Mouse (Mus musculus): ENCODE measurements around the gene Hmgcs2. TPM values are rescaled to one million over a fixed set of nuclear protein-coding genes. Genes with fewer than 3 reads are reported as not detected.

The Hmgcs2 gene
- polyA plus RNA-seq, 1 experiment: not detected

DNA sequence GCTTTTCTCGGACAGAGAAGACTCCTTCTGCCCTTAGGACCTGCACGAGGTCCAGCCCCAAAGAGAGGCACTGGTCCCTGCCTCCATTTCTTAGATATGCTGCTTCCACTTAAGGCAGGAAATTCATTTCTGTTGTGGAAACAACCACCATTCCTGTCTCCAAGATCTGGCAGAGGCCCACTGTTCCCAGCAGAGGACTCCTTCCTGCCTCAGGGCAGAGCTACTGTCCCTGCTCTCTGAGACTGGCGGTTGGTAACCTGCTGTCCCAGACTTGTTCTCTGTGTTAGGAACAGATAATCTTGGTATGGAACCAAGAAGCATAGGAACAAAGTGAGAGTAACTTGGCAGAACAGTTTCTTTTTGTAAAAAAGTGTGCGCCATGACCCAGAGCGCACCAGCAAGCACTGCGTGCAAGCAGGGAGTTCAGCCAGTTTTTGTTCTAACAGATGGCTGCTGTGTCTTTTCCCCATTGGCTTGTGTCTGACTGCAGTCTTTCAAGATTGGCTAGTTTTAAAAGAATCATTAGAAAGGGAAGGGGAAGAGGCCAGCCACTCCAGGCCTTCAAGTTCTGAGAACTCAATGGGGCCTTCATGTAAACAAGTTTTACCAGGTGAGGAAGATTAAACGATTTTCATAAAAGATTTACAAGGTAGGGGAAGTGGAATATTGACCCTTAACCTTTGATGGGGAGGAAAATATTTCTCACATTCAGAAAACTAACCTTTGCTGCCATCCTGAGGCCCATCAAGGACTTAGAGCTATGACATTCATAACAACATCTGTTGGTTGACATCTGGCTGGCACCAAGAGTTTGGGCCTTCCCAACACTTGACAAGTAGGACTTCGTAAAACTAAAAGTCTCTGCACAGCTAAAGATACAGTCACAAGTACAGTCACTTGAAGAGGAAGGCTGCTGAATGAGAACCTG, 25.3 kb upstream of the Hmgcs2 start:
- no peak overlapping the region for H3K4me3 ChIP-seq (ENCODE audit: low read depth, low read length)
- H3K27me3 ChIP-seq (ENCODE audit: control insufficient read depth, insufficient read depth, low read length, poor library complexity, severe bottlenecking): no peaks in the 10 kb centered on the region
- H3K27ac ChIP-seq (ENCODE audit: insufficient read depth, low read length): no peak overlapping the region
- H3K36me3 ChIP-seq (ENCODE audit: control insufficient read depth, insufficient read depth, low read length, poor library complexity, severe bottlenecking): no peaks in the 10 kb centered on the region
- no peak overlapping the region for H3K9ac ChIP-seq (ENCODE audit: low read depth, poor library complexity, severe bottlenecking)
- H3K4me1 ChIP-seq (ENCODE audit: control insufficient read depth, insufficient read depth, low read length): no peaks in the 10 kb centered on the region
- H3K9me3 ChIP-seq (replicated peaks; ENCODE audit: control insufficient read depth, insufficient read depth, low read length, poor library complexity, severe bottlenecking): peaks cover 16% of the 10 kb centered on the region; the same call in 1 of the 2 replicates
- TF ChIP-seq EP300 (IDR thresholded peaks at IDR 0.05; ENCODE audit: insufficient read depth, low read depth, low read length) (no peak), CTCF (IDR thresholded peaks at IDR 0.05; ENCODE audit: low read depth, low read length) (no peak), POLR2A (IDR thresholded peaks at IDR 0.05; ENCODE audit: insufficient read depth, low read length) (no peak)

DNA sequence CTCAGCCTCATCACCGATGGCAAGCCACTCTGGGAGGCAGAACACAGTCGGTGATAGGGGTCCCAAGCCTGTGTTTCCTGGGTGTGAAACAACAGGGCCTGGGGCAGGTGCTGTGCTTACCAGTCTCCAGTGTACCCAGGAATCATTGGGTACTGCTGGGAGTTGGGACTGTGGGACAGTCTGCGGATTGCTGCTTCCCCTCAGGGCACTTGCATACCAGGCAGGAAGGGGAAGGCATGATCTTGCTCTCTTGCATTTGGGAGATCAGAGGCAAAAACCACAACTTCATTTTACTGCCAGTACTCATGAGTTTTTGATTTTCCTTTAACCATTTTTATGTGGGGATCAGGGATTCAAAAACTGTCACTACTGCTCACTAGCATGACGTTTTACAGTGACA, 21.5 kb upstream of the Hmgcs2 start:
- Histone ChIP-seq H3K4me3 (ENCODE audit: low read depth, low read length) (no peak overlapping the region), H3K36me3 (ENCODE audit: control insufficient read depth, insufficient read depth, low read length, poor library complexity, severe bottlenecking) (no peaks in the 10 kb centered on the region), H3K27ac (ENCODE audit: insufficient read depth, low read length) (no peak overlapping the region), H3K9ac (ENCODE audit: low read depth, poor library complexity, severe bottlenecking) (no peak overlapping the region), H3K4me1 (ENCODE audit: control insufficient read depth, insufficient read depth, low read length) (no peaks in the 10 kb centered on the region), H3K27me3 (ENCODE audit: control insufficient read depth, insufficient read depth, low read length, poor library complexity, severe bottlenecking) (no peaks in the 10 kb centered on the region), H3K9me3 (replicated peaks; ENCODE audit: control insufficient read depth, insufficient read depth, low read length, poor library complexity, severe bottlenecking) (peaks cover 11% of the 10 kb centered on the region; the same call in 1 of the 2 replicates)
- TF ChIP-seq POLR2A (IDR thresholded peaks at IDR 0.05; ENCODE audit: insufficient read depth, low read length): no peak
- no peak for TF ChIP-seq CTCF (IDR thresholded peaks at IDR 0.05; ENCODE audit: low read depth, low read length)
- no peak for TF ChIP-seq EP300 (IDR thresholded peaks at IDR 0.05; ENCODE audit: insufficient read depth, low read depth, low read length)

DNA sequence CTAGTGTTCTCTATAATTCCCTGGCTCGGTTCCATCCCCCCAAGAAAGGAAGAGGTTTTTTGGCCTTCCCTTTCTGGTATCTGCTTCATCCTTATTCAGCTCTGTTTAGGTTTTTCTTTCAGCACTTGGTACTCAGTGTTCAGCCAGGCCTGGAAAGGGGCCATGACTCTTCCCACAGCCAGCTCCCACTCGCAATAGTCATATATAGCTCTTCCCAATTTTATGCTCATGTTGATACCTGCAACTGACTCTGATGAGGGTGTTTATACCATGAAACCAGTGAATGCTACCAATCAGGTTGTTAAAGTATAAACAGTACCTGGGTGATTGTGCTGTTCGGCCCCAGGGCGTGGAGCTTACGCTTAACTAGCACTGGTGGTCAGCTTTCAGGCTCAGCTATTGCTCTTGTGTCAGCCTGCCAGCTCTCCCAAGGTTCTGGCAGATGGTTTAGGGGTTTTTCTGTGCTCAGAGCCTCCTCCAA, 20.9 kb upstream of the Hmgcs2 start:
- Histone ChIP-seq H3K36me3 (ENCODE audit: control insufficient read depth, insufficient read depth, low read length, poor library complexity, severe bottlenecking) (no peaks in the 10 kb centered on the region), H3K4me3 (ENCODE audit: low read depth, low read length) (no peak overlapping the region), H3K9me3 (replicated peaks; ENCODE audit: control insufficient read depth, insufficient read depth, low read length, poor library complexity, severe bottlenecking) (peaks cover 7% of the 10 kb centered on the region; the same call in 1 of the 2 replicates), H3K27me3 (ENCODE audit: control insufficient read depth, insufficient read depth, low read length, poor library complexity, severe bottlenecking) (no peaks in the 10 kb centered on the region), H3K27ac (ENCODE audit: insufficient read depth, low read length) (no peak overlapping the region), H3K9ac (ENCODE audit: low read depth, poor library complexity, severe bottlenecking) (no peak overlapping the region), H3K4me1 (ENCODE audit: control insufficient read depth, insufficient read depth, low read length) (no peaks in the 10 kb centered on the region)
- TF ChIP-seq CTCF (IDR thresholded peaks at IDR 0.05; ENCODE audit: low read depth, low read length) (no peak), POLR2A (IDR thresholded peaks at IDR 0.05; ENCODE audit: insufficient read depth, low read length) (no peak), EP300 (IDR thresholded peaks at IDR 0.05; ENCODE audit: insufficient read depth, low read depth, low read length) (no peak)

DNA sequence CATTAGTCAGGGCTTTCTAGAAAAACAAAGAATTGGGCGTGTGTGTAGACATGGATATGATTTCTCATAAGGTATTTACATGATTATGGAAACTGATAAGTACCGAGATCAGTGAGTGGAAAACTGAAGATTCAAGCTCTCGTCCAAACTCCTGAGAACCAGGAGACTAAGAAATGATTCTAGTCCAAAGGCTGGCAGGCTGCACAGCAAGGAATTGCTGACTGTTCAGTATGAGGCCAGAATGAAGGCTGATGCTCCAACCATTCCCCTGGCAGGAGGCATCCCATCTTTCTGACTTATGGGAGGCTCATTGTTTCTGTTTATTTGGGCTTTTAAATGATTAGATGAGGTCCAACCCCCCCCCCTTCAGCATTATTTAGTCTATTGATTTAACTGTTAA, 19.7 kb upstream of the Hmgcs2 start:
- H3K4me3 ChIP-seq (ENCODE audit: low read depth, low read length): no peak overlapping the region
- no peaks in the 10 kb centered on the region for H3K36me3 ChIP-seq (ENCODE audit: control insufficient read depth, insufficient read depth, low read length, poor library complexity, severe bottlenecking)
- H3K27ac ChIP-seq (ENCODE audit: insufficient read depth, low read length): no peak overlapping the region
- TF ChIP-seq POLR2A (IDR thresholded peaks at IDR 0.05; ENCODE audit: insufficient read depth, low read length) (no peak), EP300 (IDR thresholded peaks at IDR 0.05; ENCODE audit: insufficient read depth, low read depth, low read length) (no peak), CTCF (IDR thresholded peaks at IDR 0.05; ENCODE audit: low read depth, low read length) (no peak)
- H3K9ac ChIP-seq (ENCODE audit: low read depth, poor library complexity, severe bottlenecking): no peak overlapping the region
- no peaks in the 10 kb centered on the region for H3K4me1 ChIP-seq (ENCODE audit: control insufficient read depth, insufficient read depth, low read length)
- H3K27me3 ChIP-seq (ENCODE audit: control insufficient read depth, insufficient read depth, low read length, poor library complexity, severe bottlenecking): no peaks in the 10 kb centered on the region
- peaks cover 7% of the 10 kb centered on the region; the same call in 1 of the 2 replicates for H3K9me3 ChIP-seq (replicated peaks; ENCODE audit: control insufficient read depth, insufficient read depth, low read length, poor library complexity, severe bottlenecking)

DNA sequence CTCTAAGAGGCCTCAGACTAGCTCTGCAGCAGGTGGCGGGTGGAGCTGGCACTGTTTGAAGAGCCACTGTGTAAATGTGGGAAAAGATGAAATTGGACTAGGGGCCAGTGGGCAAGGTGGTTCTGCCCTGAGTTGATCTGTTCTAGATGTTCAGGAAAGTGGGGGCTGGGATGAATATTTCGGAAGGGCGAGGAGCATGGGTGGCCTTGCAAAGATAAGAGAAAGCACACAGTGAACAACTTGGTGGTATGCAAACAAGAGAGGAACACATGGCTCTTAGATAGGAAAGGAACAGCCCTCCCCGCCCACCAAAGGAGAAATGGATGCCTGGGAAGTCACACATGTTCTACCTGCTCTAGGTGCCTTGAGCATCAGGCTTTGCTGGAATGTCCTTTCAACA, 18.8 kb upstream of the Hmgcs2 start:
- no peak for TF ChIP-seq POLR2A (IDR thresholded peaks at IDR 0.05; ENCODE audit: insufficient read depth, low read length)
- TF ChIP-seq EP300 (IDR thresholded peaks at IDR 0.05; ENCODE audit: insufficient read depth, low read depth, low read length): no peak
- no peak for TF ChIP-seq CTCF (IDR thresholded peaks at IDR 0.05; ENCODE audit: low read depth, low read length)
- Histone ChIP-seq H3K4me1 (ENCODE audit: control insufficient read depth, insufficient read depth, low read length) (no peaks in the 10 kb centered on the region), H3K27me3 (ENCODE audit: control insufficient read depth, insufficient read depth, low read length, poor library complexity, severe bottlenecking) (no peaks in the 10 kb centered on the region), H3K27ac (ENCODE audit: insufficient read depth, low read length) (no peak overlapping the region), H3K9me3 (replicated peaks; ENCODE audit: control insufficient read depth, insufficient read depth, low read length, poor library complexity, severe bottlenecking) (peaks cover 2% of the 10 kb centered on the region; the same call in 1 of the 2 replicates), H3K36me3 (ENCODE audit: control insufficient read depth, insufficient read depth, low read length, poor library complexity, severe bottlenecking) (no peaks in the 10 kb centered on the region), H3K4me3 (ENCODE audit: low read depth, low read length) (no peak overlapping the region), H3K9ac (ENCODE audit: low read depth, poor library complexity, severe bottlenecking) (no peak overlapping the region)

DNA sequence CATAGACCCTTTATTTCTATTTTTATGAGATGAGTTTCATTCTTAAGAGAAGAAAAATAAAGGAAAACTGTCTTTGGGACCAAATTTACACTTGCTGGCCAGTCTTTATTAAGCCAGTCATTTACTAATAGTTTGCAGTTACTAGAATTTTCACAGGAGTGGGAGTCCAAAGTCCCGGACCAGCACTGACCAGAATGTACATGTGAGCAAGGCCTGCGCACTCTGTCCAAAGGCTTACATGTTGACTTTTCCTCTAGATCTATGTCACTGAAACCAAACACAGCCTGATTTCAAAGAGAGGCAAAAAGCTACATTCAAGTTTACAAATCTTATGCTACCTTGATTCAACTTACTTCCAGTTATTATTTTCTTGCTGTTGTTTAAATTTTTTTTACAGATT, 18.1 kb upstream of the Hmgcs2 start:
- H3K9ac ChIP-seq (ENCODE audit: low read depth, poor library complexity, severe bottlenecking): no peak overlapping the region
- H3K27ac ChIP-seq (ENCODE audit: insufficient read depth, low read length): no peak overlapping the region
- no peaks in the 10 kb centered on the region for H3K36me3 ChIP-seq (ENCODE audit: control insufficient read depth, insufficient read depth, low read length, poor library complexity, severe bottlenecking)
- H3K27me3 ChIP-seq (ENCODE audit: control insufficient read depth, insufficient read depth, low read length, poor library complexity, severe bottlenecking): no peaks in the 10 kb centered on the region
- H3K9me3 ChIP-seq (replicated peaks; ENCODE audit: control insufficient read depth, insufficient read depth, low read length, poor library complexity, severe bottlenecking): 0 out of 2 replicates have a peak, but pooled peaks cover under 1% of the 10 kb centered on the region
- no peaks in the 10 kb centered on the region for H3K4me1 ChIP-seq (ENCODE audit: control insufficient read depth, insufficient read depth, low read length)
- no peak overlapping the region for H3K4me3 ChIP-seq (ENCODE audit: low read depth, low read length)
- TF ChIP-seq POLR2A (IDR thresholded peaks at IDR 0.05; ENCODE audit: insufficient read depth, low read length): no peak
- no peak for TF ChIP-seq EP300 (IDR thresholded peaks at IDR 0.05; ENCODE audit: insufficient read depth, low read depth, low read length)

Data from ES-Bruce4 (cell line).